Mouse (Mus musculus) C2C12 (cell line): ENCODE results near the gene Rasa4.

Source experiments
- CTCF ChIP-seq: IDR thresholded peaks from one replicate; pipeline ENCODE4 v1.5.1; 2011; ENCODE audit not compliant: control insufficient read depth, insufficient read depth, insufficient read length
- FOSL1 ChIP-seq: IDR thresholded peaks from one replicate; pipeline ENCODE4 v1.8.0; 2011; ENCODE audit warnings: mild to moderate bottlenecking, low read length; ENCODE audit not compliant: poor library complexity, insufficient read depth, severe bottlenecking
- MAX ChIP-seq: IDR thresholded peaks from one replicate; pipeline ENCODE4 v1.6.1; 2011; ENCODE audit warnings: mild to moderate bottlenecking, control low read depth
- MYOD1 ChIP-seq: IDR thresholded peaks from one replicate; pipeline ENCODE4 v1.6.1; 2011; ENCODE audit warnings: low read depth; ENCODE audit not compliant: control insufficient read depth, insufficient read length
- MYOG ChIP-seq: IDR thresholded peaks from one replicate; pipeline ENCODE4 v1.6.1; 2011; ENCODE audit not compliant: control insufficient read depth, insufficient read length; ENCODE audit errors: extremely low read depth

- TF ChIP-seq FOSL1 = no peak
- no peak for TF ChIP-seq CTCF
- TF ChIP-seq MYOD1 = peak; percentile 93
- no peak for TF ChIP-seq MYOG
- TF ChIP-seq MAX = no peak
Observed at GRCm38 (mm10) chr5:136091927-136092326, 8.2 kb downstream of the Rasa4 start.
